Mouse (Mus musculus) layer of hippocampus, postnatal 10 days (tissue): ENCODE results near the gene Kif18b. TPM values are rescaled to one million over a fixed set of nuclear protein-coding genes. Genes with fewer than 3 reads are reported as not detected.

Experiments used
- DNase-seq, 2 experiments: peaks; one replicate each; pipeline ENCODE4 v3.0.0; 2021; ENCODE audit warnings: low spot score in 2 of 2
- total RNA-seq, 2 experiments: library from RNA; stranded (reverse); gene quantifications; 2 replicates each; pipeline ENCODE4 v1.2.3; 2021

Kif18b gene
- total RNA-seq, 2 experiments from 2014 or later: 2.6 TPM

DNA sequence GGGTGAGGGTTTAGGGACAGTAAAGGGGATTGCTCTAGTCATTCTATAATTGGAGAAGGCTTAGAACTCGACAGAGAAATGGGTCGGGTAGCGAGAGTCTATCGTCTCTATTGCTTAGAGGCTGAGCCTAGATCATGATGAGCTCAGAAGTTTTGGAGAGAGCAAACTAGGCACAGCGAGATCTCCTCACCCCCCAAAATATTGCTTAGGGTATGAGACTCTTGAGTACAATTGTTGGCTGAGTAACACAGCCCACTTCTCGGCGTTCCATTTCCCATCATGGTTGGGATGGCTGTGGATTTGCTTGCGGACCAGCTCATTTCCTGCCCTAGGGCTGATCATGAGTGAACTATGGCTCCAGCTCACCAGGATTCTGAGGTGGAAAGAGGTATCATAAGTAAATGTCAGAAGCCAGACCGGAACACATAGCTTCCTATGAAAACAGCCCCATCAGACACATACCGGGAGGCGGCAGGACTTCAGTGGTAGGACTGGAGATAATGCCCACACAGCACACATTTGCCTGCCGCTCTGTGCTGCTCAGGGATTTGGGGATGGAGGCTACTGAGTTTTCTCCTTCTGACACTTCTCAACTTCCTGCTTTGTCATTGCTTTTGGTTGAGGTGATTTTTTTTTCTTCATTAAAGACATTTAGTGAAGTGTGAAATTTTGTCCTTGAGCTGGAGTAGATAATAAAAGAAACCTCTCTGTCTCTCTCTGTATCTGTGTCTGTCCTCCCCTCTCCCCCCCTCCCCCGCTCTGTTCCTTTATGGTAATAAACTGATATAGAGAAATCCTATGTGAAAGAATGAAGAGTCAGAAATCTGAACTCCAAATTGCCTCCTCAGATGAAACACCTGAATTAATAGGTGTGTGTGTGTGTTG lies 43.4 kb downstream of the Kif18b start:
- no peak for DNase-seq

DNA sequence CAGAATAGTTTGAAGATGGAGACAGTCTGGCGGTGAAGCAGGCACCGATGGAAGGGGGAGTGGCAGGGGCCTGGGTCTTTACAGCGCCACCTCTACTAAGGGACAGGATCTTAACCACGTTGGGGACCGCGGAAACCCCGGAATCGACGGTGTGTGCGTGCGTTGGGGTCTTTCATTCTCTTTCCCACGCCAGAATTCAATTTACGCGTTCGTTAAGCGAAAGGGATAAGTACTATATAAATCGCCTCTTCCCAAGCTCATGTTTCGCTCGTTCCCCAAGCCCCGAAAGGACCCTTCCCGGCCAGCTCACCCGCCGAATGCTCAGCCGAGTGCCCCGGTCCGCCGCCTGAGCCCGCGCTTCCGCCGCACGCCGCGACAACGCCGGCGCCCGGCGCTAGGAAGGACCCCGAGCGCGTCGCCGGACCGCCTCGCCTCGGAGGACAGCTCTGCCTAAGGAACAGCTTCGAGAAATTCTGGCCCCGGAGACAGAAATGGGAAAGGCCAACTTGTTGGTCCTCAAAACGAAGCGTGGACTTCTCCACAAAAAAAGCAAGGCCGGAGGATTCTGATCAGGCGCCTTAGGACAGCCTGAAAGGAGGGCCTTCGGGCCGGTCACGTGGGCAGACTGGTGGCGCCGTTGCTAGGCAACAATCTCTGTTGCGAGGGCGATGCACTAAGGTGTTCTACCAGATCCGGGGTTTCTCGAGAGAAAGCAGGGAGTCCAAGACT lies 44.2 kb downstream of the Kif18b start, which contains the start of the genes Eftud2 and Ccdc103:
Gene Eftud2 (minus strand): TSS at position 401 of the 729 bp plus-strand sequence.
Gene Ccdc103 (plus strand): TSS at position 620 of the 729 bp plus-strand sequence.
- DNase-seq: peak; percentile 96

DNA sequence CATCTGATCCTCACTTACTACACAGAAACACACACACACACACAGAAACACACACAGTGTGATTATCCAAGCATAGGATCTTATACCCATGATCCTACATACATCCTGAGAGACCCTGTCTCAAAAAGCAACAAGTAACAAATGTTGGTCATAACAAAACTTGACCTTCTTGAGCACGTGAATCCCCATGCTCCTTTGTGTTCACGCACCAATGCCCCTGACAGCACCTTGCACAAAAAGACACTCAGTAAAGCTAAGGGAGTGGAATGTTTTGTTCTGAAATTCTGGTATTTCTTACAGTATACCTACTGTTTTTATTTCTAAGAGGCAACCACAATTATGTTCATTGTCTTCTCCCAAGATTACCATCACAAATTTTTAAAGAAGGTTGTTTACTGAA lies 45.4 kb downstream of the Kif18b start:
- DNase-seq: no peak

- DNase-seq: peak in 1 of 2 experiments; percentile 58
Measured at GRCm38 (mm10) chr11:102874801-102875334, 50.1 kb downstream of the Kif18b start.

GRCm38 (mm10) chr11:102864272-102864671 lies 60.7 kb downstream of the Kif18b start:
- DNase-seq: peak; percentile 73 to 76

- peak in 1 of 2 experiments; percentile 34 for DNase-seq
Measured at GRCm38 (mm10) chr11:102859933-102860332, 65.0 kb downstream of the Kif18b start.

GRCm38 (mm10) chr11:102858951-102859350 lies 66.0 kb downstream of the Kif18b start:
- peak; percentile 22 to 36 for DNase-seq

GRCm38 (mm10) chr11:102855941-102856340 lies 69.0 kb downstream of the Kif18b start:
- DNase-seq: no peak

Other genes with a start within 250 kb of the Kif18b start
- 10 to 100 TPM; 28.3 to 36.1 TPM for gene Ccdc43, start 227.3 kb downstream of the Kif18b start, total RNA-seq
- 100 to 1,000 TPM; 130 to 149 TPM for gene Adam11, start 163.7 kb downstream of the Kif18b start, total RNA-seq
- gene Gjc1, start 105.4 kb downstream of the Kif18b start, total RNA-seq: 10 to 100 TPM; 15.4 to 17.6 TPM
- gene Higd1b, start 89.3 kb downstream of the Kif18b start, total RNA-seq: 10 to 100 TPM in 1 of 2 experiments, 1 to 10 TPM in 1; 9.3 to 11.1 TPM
- gene Eftud2, start 44.1 kb downstream of the Kif18b start, total RNA-seq: 100 to 1,000 TPM; 105 to 117 TPM
- 1 to 10 TPM; 1.1 to 1.4 TPM for gene Ccdc103, start 43.9 kb downstream of the Kif18b start, total RNA-seq
- gene Fam187a, start 40.0 kb downstream of the Kif18b start, total RNA-seq: not detected
- gene Gfap, start 24.2 kb downstream of the Kif18b start, total RNA-seq: 100 to 1,000 TPM; 273 to 295 TPM
- 10 to 100 TPM; 32.3 to 37.5 TPM for gene C1ql1, start 21.6 kb upstream of the Kif18b start, total RNA-seq
- 10 to 100 TPM; 79.7 to 87.3 TPM for gene Nmt1, start 103.1 kb upstream of the Kif18b start, total RNA-seq
- gene Dcakd, start 103.2 kb upstream of the Kif18b start, total RNA-seq: 100 to 1,000 TPM; 117 to 118 TPM
- gene Plcd3, start 176.5 kb upstream of the Kif18b start, total RNA-seq: 10 to 100 TPM; 13.4 to 13.7 TPM
- 10 to 100 TPM; 63.1 to 66.1 TPM for gene Acbd4, start 176.6 kb upstream of the Kif18b start, total RNA-seq
- 10 to 100 TPM; 38.0 to 38.7 TPM for gene Hexim1, start 191.1 kb upstream of the Kif18b start, total RNA-seq
- gene Hexim2, start 207.3 kb upstream of the Kif18b start, total RNA-seq: 10 to 100 TPM; 14.4 to 16.9 TPM
- gene Fmnl1, start 246.0 kb upstream of the Kif18b start, total RNA-seq: 10 to 100 TPM; 83.4 to 87.0 TPM